Mouse (Mus musculus) ES-Bruce4 (cell line): ENCODE data around the gene Wscd2. TPM values are rescaled to one million over a fixed set of nuclear protein-coding genes. Genes with fewer than 3 reads are reported as not detected.

ENCODE experiments used
- H3K27ac ChIP-seq: 2 replicates; pipeline ENCODE4 v1.5.1; 2012; ENCODE audit warnings: low read length, inconsistent platforms; ENCODE audit not compliant: insufficient read depth
- H3K27me3 ChIP-seq: 2 replicates; pipeline ENCODE4 v1.6.1; 2012; ENCODE audit warnings: mild to moderate bottlenecking, low read length, inconsistent platforms; ENCODE audit not compliant: control insufficient read depth, poor library complexity, insufficient read depth, severe bottlenecking
- H3K36me3 ChIP-seq: 2 replicates; pipeline ENCODE4 v1.6.1; 2012; ENCODE audit warnings: inconsistent platforms, mild to moderate bottlenecking, low read length, moderate library complexity; ENCODE audit not compliant: control insufficient read depth, poor library complexity, insufficient read depth, severe bottlenecking
- H3K4me1 ChIP-seq: one replicate; pipeline ENCODE4 v1.8.1; 2011; ENCODE audit warnings: low read length; ENCODE audit not compliant: control insufficient read depth, insufficient read depth
- H3K4me3 ChIP-seq: 2 replicates; pipeline ENCODE4 v1.5.1; 2011; ENCODE audit warnings: low read depth, mild to moderate bottlenecking, low read length
- H3K9ac ChIP-seq: 2 replicates; pipeline ENCODE4 v1.6.1; 2012; ENCODE audit warnings: low read depth, mild to moderate bottlenecking, inconsistent platforms; ENCODE audit not compliant: poor library complexity, severe bottlenecking
- H3K9me3 ChIP-seq: replicated peaks from 2 replicates; pipeline ENCODE4 v1.6.1; 2012; ENCODE audit warnings: mild to moderate bottlenecking, low read length, inconsistent platforms; ENCODE audit not compliant: control insufficient read depth, poor library complexity, insufficient read depth, severe bottlenecking
- CTCF ChIP-seq: IDR thresholded peaks from one replicate; pipeline ENCODE4 v1.8.1; 2011; ENCODE audit warnings: low read depth, low read length
- EP300 ChIP-seq: IDR thresholded peaks from 2 replicates; pipeline ENCODE4 v1.6.1; 2011; ENCODE audit warnings: low read depth, low read length; ENCODE audit not compliant: insufficient read depth
- POLR2A ChIP-seq: IDR thresholded peaks from one replicate; pipeline ENCODE4 v1.8.1; 2011; ENCODE audit warnings: low read length; ENCODE audit not compliant: insufficient read depth
- polyA plus RNA-seq: library from polyadenylated mRNA; stranded (reverse); fragments of >200 nt; gene quantifications from 2 replicates; pipeline ENCODE4 v1.2.4, GENCODE M21; 2011; ENCODE audit warnings: low read depth; ENCODE audit not compliant: missing spikeins, insufficient read depth, insufficient read length

The Wscd2 gene
- polyA plus RNA-seq, 1 experiment = 2.3 TPM

DNA sequence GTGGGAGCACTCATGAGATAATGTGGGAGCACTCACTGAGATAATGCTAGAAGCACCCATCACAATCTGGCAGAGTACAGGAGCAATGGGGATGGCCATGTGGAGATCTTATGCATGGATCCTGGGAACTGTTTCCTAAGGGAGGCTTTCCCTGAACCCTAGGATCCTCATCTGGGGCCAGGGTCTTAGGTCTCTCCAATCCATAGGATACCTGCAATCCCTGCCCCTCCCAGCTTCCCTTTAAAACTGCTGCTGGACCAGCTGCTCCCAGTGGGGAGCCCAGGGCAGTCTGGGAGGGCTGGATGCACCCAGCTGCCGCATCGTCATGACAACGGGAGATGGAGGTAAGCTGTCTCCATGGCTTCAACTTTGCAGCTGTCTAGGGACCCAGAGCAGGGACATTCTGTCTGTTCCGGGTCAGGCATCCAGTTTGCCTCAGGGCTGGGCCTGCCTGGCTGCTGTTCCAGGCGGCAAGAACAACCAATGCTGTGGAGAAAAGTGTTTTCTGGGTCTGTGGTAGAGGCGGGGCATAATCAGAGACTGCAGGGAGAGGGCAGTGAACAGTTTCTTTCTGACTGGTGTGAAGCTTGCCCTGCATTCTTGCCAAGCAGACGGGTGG, 2.4 kb downstream of the Wscd2 start:
- H3K4me3 ChIP-seq = no peak overlapping the region
- no peaks in the 10 kb centered on the region for H3K27me3 ChIP-seq
- H3K4me1 ChIP-seq = no peaks in the 10 kb centered on the region
- no peak overlapping the region for H3K27ac ChIP-seq
- H3K36me3 ChIP-seq = no peaks in the 10 kb centered on the region
- H3K9ac ChIP-seq = no peak overlapping the region
- 0 out of 2 replicates have a peak, but pooled peaks have one; percentile 19 for TF ChIP-seq EP300
- TF ChIP-seq POLR2A = no peak
- no peak for TF ChIP-seq CTCF
- no peaks in the 10 kb centered on the region for H3K9me3 ChIP-seq

DNA sequence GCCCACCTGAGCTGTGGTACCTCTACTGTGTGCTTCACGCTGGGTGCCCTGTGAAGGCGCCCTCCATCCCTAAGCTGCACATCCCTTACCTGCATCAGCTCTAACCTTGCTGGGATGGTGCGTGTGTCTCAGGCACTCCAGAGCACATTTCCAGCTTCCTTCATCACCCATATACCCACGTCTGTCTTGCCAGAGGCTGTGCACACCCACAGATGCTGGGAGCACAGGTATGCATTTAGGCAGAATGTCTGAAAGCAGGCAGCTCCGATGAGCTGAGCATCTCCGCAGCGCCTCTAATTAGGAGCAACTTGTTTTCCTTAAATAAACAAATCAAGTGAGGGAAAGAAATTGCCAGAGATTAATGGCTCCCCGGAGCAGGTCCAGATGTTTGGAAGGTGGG, 3.9 kb downstream of the Wscd2 start:
- H3K27me3 ChIP-seq = no peaks in the 10 kb centered on the region

DNA sequence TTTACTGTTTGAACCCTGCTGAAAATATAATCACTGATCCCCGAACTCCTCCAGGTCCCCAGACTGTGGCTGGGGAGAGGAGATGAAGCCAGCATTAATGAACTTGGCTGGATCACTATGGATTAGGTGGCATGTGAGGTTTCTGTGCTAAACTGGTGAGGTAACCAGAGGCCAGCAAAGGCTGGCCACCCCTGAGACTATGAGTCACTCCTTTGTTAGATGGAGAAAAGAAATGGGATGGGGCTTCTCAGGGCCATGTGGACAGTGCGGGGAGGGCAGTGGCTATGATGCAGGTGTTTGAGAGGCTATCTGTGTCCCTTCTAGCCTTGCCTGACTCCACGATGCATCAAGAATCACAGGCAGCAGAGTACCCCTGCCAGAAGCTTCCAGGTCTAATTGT, 6.8 kb downstream of the Wscd2 start:
- Histone ChIP-seq H3K9ac (no peak overlapping the region), H3K9me3 (no peaks in the 10 kb centered on the region), H3K4me1 (no peaks in the 10 kb centered on the region), H3K36me3 (no peaks in the 10 kb centered on the region), H3K4me3 (no peak overlapping the region), H3K27me3 (no peaks in the 10 kb centered on the region), H3K27ac (no peak overlapping the region)
- TF ChIP-seq EP300 = no peak
- no peak for TF ChIP-seq POLR2A
- TF ChIP-seq CTCF = no peak

More for the DNA sequence above, 3.9 kb downstream of the Wscd2 start:
- TF ChIP-seq CTCF = no peak
- no peak for TF ChIP-seq POLR2A
- no peak for TF ChIP-seq EP300
- H3K27ac ChIP-seq = no peak overlapping the region
- no peak overlapping the region for H3K9ac ChIP-seq
- H3K4me1 ChIP-seq = no peaks in the 10 kb centered on the region
- H3K36me3 ChIP-seq = no peaks in the 10 kb centered on the region
- H3K9me3 ChIP-seq = no peaks in the 10 kb centered on the region
- no peak overlapping the region for H3K4me3 ChIP-seq

DNA sequence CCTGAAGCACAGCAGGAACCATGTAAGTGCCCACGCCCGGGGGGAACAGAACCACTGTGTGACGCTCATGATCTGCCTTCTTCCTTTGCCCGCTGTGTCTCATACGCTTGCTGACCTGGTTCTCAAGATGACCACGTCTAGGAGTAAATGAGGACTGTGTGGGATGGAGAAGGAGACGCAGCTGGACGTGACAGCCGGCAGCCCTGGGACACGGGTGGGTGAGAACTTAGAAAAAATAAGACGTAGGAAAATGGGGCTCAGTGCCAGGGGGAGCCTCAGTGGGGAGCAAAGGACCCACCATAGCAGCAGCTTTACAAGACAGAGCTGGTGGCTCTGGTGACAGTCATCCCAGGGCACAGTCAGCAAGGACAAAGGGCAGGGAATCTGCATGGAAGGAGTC, 9.3 kb downstream of the Wscd2 start:
- Histone ChIP-seq H3K4me1 (peaks cover 3% of the 10 kb centered on the region), H3K4me3 (no peak overlapping the region), H3K9ac (no peak overlapping the region), H3K27ac (no peak overlapping the region), H3K36me3 (no peaks in the 10 kb centered on the region), H3K9me3 (no peaks in the 10 kb centered on the region), H3K27me3 (no peaks in the 10 kb centered on the region)
- TF ChIP-seq EP300 (no peak), CTCF (no peak), POLR2A (no peak)

DNA sequence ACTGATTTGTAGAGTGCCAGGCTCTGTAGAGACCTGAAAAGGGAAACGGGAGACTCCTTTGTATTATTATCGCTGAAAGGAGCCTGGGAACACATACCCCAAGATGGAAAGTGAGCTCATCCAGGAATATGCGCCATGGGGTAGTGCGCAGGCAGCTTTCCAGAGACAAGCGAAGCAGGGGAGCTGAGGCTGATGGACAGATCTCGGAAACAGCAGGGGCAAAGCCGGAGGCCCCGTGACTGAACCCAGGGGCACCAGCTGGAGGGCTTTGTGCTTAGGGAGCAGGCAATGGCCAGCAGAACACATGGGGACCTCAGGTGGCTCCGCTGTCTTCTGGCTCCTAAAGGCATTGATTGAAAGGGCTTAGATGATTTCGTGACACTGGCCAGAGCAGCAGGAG, 13.1 kb downstream of the Wscd2 start:
- no peak overlapping the region for H3K9ac ChIP-seq
- H3K4me1 ChIP-seq = peaks cover 3% of the 10 kb centered on the region
- no peaks in the 10 kb centered on the region for H3K27me3 ChIP-seq
- H3K4me3 ChIP-seq = no peak overlapping the region
- H3K9me3 ChIP-seq = no peaks in the 10 kb centered on the region
- TF ChIP-seq CTCF = no peak
- no peak for TF ChIP-seq POLR2A
- TF ChIP-seq EP300 = no peak
- no peak overlapping the region for H3K27ac ChIP-seq
- H3K36me3 ChIP-seq = no peaks in the 10 kb centered on the region

DNA sequence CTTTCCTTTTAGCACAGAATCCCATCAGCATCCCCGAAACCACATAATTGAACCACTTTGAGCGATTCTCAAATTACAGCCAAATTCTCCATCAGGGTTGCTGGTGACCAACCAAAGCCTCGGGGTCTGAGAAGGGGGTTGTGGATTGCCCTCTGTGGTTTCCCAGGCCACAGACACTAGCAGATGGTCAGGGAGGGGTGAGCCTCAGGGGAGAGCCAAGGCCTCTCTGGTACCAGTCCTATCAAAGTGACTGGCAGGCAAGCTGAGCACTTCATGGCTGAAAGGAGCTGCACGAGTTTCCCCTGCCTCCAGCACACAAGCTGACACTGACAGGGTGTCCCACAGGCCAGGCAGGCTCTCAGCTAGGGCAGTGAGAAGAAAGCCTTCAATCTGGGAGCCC, 14.5 kb downstream of the Wscd2 start:
- Histone ChIP-seq H3K9ac (no peak overlapping the region), H3K9me3 (no peaks in the 10 kb centered on the region), H3K36me3 (no peaks in the 10 kb centered on the region), H3K27ac (no peak overlapping the region), H3K4me3 (no peak overlapping the region), H3K4me1 (peaks cover 3% of the 10 kb centered on the region), H3K27me3 (no peaks in the 10 kb centered on the region)
- TF ChIP-seq EP300 (no peak), CTCF (no peak), POLR2A (no peak)
